Mouse (Mus musculus) 3134 (cell line): ENCODE data around the gene Rtl3.

Experiments
- DNase-seq: peaks from one replicate; pipeline ENCODE4 v3.0.0-alpha.2; 2011; ENCODE audit warnings: low spot score; ENCODE audit not compliant: insufficient read length; ENCODE audit errors: extremely low read depth

The Rtl3 gene

GRCm38 (mm10) chrX:106840409-106840808 lies at the start of gene Rtl3:
TSS of gene Rtl3 (minus strand) at chrX:106840644.
- DNase-seq = no peak

DNA sequence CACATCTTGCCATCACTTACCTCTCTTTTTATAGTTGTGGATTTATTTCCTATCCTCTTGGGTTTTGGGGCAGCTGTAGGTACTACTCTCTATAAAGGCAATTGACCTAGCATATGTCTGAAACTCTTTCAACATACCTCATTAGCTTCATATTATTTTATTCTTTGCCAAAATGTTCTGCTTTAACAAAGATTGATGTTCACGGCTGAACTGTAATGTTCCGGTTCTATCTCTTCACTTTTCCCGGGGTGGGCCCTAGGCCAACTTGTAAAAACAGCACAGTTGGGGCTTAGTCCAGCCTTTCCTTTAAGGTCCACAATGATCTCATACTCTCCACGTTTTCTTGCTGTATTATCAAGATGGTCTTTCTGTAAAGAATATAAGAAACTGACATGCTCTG lies 31.9 kb upstream of the Rtl3 start:
- DNase-seq = no peak

GRCm38 (mm10) chrX:106871894-106872293 lies 31.4 kb upstream of the Rtl3 start:
- no peak for DNase-seq

DNA sequence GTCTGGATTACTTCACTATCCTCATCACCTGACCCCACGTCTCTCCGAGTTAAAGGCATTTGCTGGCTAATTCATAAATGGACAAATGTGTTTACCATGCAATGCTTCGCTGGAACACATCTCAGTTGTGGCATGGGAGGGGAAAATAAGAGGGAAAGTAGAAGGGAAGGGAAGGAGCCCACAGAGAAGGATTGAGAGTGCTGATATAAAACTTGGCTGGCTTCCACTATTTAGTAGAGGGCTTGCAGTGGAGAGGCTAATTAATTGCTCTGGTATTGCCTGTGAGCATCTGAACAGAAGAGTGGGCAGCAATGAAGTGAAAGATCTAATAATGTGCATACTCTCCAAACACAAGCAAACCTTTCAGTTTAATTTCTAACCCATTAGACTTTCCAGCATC lies 31.0 kb upstream of the Rtl3 start:
- no peak for DNase-seq

DNA sequence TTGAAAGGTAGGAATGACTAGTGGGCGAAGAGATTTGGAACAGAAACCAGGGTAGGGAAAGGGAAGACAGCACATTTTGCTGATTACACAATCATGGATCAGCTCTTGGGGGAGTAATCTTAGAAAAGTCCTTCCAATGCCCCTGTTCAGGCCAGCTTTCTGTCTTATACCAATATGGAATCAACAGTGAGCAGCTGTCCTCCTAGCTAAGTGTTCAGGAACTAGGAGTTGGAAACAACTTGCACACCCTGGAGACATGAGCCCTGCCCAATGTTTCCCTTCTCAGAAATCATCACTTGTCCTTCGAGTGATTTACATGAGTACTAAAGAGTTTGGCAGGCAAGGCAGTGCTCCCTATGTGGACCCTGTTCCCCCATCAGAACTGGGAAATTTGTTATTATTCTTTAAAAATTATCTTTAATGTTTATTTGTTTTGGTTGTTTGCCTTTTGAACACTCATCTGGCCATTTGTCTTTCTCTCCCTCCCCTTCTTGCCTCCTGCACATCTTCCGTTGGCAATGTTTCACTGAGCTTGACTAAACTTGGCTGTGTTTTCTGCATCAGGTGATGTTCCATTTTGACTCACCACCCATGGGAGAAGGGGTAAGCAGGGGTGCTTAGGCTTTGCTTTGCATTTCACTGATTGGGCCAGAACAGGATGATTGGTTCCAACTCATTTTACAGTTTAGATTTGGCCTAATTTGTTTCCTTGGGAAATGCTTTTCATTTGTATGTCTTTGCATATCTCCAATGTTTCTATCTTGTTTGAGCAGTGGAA lies 13.3 kb upstream of the Rtl3 start:
- DNase-seq = no peak

DNA sequence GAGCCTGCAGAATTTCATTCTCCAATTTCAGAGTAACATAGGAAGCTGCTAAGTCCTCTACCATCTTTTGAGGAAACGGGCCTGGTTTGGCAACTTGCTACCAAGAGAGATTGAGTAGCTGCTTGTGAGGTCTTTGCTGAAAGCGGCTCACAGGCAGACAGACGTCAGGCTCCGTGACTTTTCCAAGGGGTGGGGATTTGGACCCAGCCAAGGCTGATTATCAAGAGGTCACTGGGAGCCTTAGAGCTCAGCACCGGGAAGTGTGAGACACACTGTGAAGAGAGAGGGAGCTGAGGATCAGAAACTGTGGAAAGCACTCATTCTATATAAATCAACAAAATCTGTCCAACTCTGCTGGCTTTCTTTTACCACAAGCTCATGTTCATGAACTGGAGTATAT lies 853 bp downstream of the Rtl3 start:
- no peak for DNase-seq

GRCm38 (mm10) chrX:106830494-106830893 lies 9.9 kb downstream of the Rtl3 start:
- DNase-seq = no peak

GRCm38 (mm10) chrX:106809560-106810226 lies 30.8 kb downstream of the Rtl3 start:
- DNase-seq = no peak

GRCm38 (mm10) chrX:106804387-106804786 lies 36.1 kb downstream of the Rtl3 start:
- no peak for DNase-seq

DNA sequence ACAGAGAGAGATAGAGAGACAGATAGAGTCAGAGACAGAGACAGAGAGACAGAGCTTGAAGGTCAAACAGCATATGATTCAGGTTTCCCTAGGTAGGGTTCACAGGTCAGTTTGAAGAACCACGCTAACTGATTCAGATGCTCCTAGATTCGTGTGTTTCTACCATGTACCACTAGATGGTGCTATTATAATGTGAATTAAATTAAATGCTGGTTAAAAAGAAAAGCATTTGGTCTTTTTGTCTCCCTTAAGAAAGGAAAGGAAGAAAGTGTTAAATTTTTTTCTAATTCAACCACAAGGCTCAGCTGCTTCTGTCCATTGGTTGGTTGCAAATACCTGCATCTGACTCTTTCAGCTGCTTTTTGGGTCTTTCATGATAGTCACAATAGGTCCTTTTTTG lies 45.8 kb downstream of the Rtl3 start:
- no peak for DNase-seq
